Mouse (Mus musculus): ENCODE data around the gene Slc5a8. TPM values are rescaled to one million over a fixed set of nuclear protein-coding genes. Genes with fewer than 3 reads are reported as not detected.
A peak's percentile ranks its signal among the peaks of the same experiment; 100 is the strongest.

The Slc5a8 gene
- 0.06 and 0.16 TPM in 2 replicates for polyA plus RNA-seq (2015; fragmentation: Nextera tagmentation; extraction: Ambion mirVana)

GRCm38 (mm10) chr10:88885632-88886090 is at the start of gene Slc5a8:
Slc5a8 (plus strand) TSS chr10:88885992.
- Histone ChIP-seq H3K9me3 (replicated peaks; ENCODE audit: control insufficient read depth, low read length) (peaks cover 3% of the 10 kb centered on the region; the same call in 1 of the 2 replicates), H3K4me2 (ENCODE audit: low read depth, low read length) (peak within 1 kb of the TSS; percentile 58), H3K4me3 (ENCODE audit: low read length) (peak within 1 kb of the TSS; percentile 37), H3K36me3 (ENCODE audit: control insufficient read depth, insufficient read depth) (no peaks in the 10 kb centered on the region), H3K4me1 (ENCODE audit: control insufficient read depth, insufficient read depth, low read length) (peaks cover 4% of the 10 kb centered on the region; the same call in 1 of the 2 replicates), H3K27ac (ENCODE audit: low read length) (no peak within 1 kb of the TSS), H3K9ac (ENCODE audit: low read length) (no peak within 1 kb of the TSS), H3K27me3 (ENCODE audit: control insufficient read depth, insufficient read depth, low read length) (peaks cover 32% of the 10 kb centered on the region)
- no peak; the same call in 1 of the 2 replicates for ATAC-seq (replicated peaks; ENCODE audit: extremely low read depth, insufficient read depth, low FRiP score)
- WGBS = 4% methylated on average over 31 of the region's 31 CpGs

- H3K9me3 ChIP-seq (replicated peaks; ENCODE audit: control insufficient read depth, low read length) = 0 out of 2 replicates have a peak, but pooled peaks cover 4% of the 10 kb centered on the region
- no peaks in the 10 kb centered on the region for H3K27me3 ChIP-seq (ENCODE audit: control insufficient read depth, insufficient read depth, low read length)
- no peak overlapping the region for H3K9ac ChIP-seq (ENCODE audit: low read length)
- H3K4me3 ChIP-seq (ENCODE audit: low read length) = no peak overlapping the region
- H3K36me3 ChIP-seq (ENCODE audit: control insufficient read depth, insufficient read depth) = no peaks in the 10 kb centered on the region
- no peak overlapping the region for H3K4me2 ChIP-seq (ENCODE audit: low read depth, low read length)
- ATAC-seq (replicated peaks; ENCODE audit: extremely low read depth, insufficient read depth, low FRiP score) = no peak
- no peak overlapping the region for H3K27ac ChIP-seq (ENCODE audit: low read length)
- 70% methylated on average over 7 of the region's 7 CpGs for WGBS
- H3K4me1 ChIP-seq (ENCODE audit: control insufficient read depth, insufficient read depth, low read length) = no peaks in the 10 kb centered on the region
Observed at GRCm38 (mm10) chr10:88848876-88849476, 36.8 kb upstream of the Slc5a8 start.

GRCm38 (mm10) chr10:88849976-88850375 is 35.8 kb upstream of the Slc5a8 start:
- H3K4me3 ChIP-seq (ENCODE audit: low read length) = no peak overlapping the region
- no peak for ATAC-seq (replicated peaks; ENCODE audit: extremely low read depth, insufficient read depth, low FRiP score)
- H3K27me3 ChIP-seq (ENCODE audit: control insufficient read depth, insufficient read depth, low read length) = no peaks in the 10 kb centered on the region
- no peak overlapping the region for H3K4me2 ChIP-seq (ENCODE audit: low read depth, low read length)
- no peak overlapping the region for H3K9ac ChIP-seq (ENCODE audit: low read length)
- H3K4me1 ChIP-seq (ENCODE audit: control insufficient read depth, insufficient read depth, low read length) = no peaks in the 10 kb centered on the region
- 83% methylated on average over 4 of the region's 4 CpGs for WGBS
- no peaks in the 10 kb centered on the region for H3K36me3 ChIP-seq (ENCODE audit: control insufficient read depth, insufficient read depth)
- no peak overlapping the region for H3K27ac ChIP-seq (ENCODE audit: low read length)
- 0 out of 2 replicates have a peak, but pooled peaks cover 4% of the 10 kb centered on the region for H3K9me3 ChIP-seq (replicated peaks; ENCODE audit: control insufficient read depth, low read length)

- Histone ChIP-seq H3K27ac (ENCODE audit: low read length) (no peak overlapping the region), H3K27me3 (ENCODE audit: control insufficient read depth, insufficient read depth, low read length) (no peaks in the 10 kb centered on the region), H3K9me3 (replicated peaks; ENCODE audit: control insufficient read depth, low read length) (0 out of 2 replicates have a peak, but pooled peaks cover 4% of the 10 kb centered on the region), H3K9ac (ENCODE audit: low read length) (no peak overlapping the region), H3K4me2 (ENCODE audit: low read depth, low read length) (no peak overlapping the region), H3K36me3 (ENCODE audit: control insufficient read depth, insufficient read depth) (no peaks in the 10 kb centered on the region), H3K4me3 (ENCODE audit: low read length) (no peak overlapping the region), H3K4me1 (ENCODE audit: control insufficient read depth, insufficient read depth, low read length) (no peaks in the 10 kb centered on the region)
- ATAC-seq (replicated peaks; ENCODE audit: extremely low read depth, insufficient read depth, low FRiP score) = no peak
- 83% methylated on average over 7 of the region's 7 CpGs for WGBS
Observed at GRCm38 (mm10) chr10:88853326-88853725, 32.5 kb upstream of the Slc5a8 start.

- Histone ChIP-seq H3K27me3 (ENCODE audit: control insufficient read depth, insufficient read depth, low read length) (no peaks in the 10 kb centered on the region), H3K9me3 (replicated peaks; ENCODE audit: control insufficient read depth, low read length) (no peaks in the 10 kb centered on the region), H3K9ac (ENCODE audit: low read length) (no peak overlapping the region), H3K27ac (ENCODE audit: low read length) (no peak overlapping the region), H3K4me2 (ENCODE audit: low read depth, low read length) (no peak overlapping the region), H3K4me3 (ENCODE audit: low read length) (no peak overlapping the region), H3K4me1 (ENCODE audit: control insufficient read depth, insufficient read depth, low read length) (no peaks in the 10 kb centered on the region), H3K36me3 (ENCODE audit: control insufficient read depth, insufficient read depth) (no peaks in the 10 kb centered on the region)
- 56% methylated on average over 3 of the region's 3 CpGs for WGBS
- no peak for ATAC-seq (replicated peaks; ENCODE audit: extremely low read depth, insufficient read depth, low FRiP score)
Observed at GRCm38 (mm10) chr10:88860911-88861310, 24.9 kb upstream of the Slc5a8 start.

- H3K9me3 ChIP-seq (replicated peaks; ENCODE audit: control insufficient read depth, low read length) = no peaks in the 10 kb centered on the region
- H3K9ac ChIP-seq (ENCODE audit: low read length) = no peak overlapping the region
- H3K27ac ChIP-seq (ENCODE audit: low read length) = no peak overlapping the region
- H3K27me3 ChIP-seq (ENCODE audit: control insufficient read depth, insufficient read depth, low read length) = no peaks in the 10 kb centered on the region
- no peak overlapping the region for H3K4me2 ChIP-seq (ENCODE audit: low read depth, low read length)
- H3K4me3 ChIP-seq (ENCODE audit: low read length) = no peak overlapping the region
- no peaks in the 10 kb centered on the region for H3K36me3 ChIP-seq (ENCODE audit: control insufficient read depth, insufficient read depth)
- no peak for ATAC-seq (replicated peaks; ENCODE audit: extremely low read depth, insufficient read depth, low FRiP score)
- H3K4me1 ChIP-seq (ENCODE audit: control insufficient read depth, insufficient read depth, low read length) = no peaks in the 10 kb centered on the region
Observed at GRCm38 (mm10) chr10:88861416-88861815, 24.4 kb upstream of the Slc5a8 start.

- H3K27ac ChIP-seq (ENCODE audit: low read length) = no peak overlapping the region
- H3K4me3 ChIP-seq (ENCODE audit: low read length) = no peak overlapping the region
- no peaks in the 10 kb centered on the region for H3K4me1 ChIP-seq (ENCODE audit: control insufficient read depth, insufficient read depth, low read length)
- WGBS = 84% methylated on average over 5 of the region's 5 CpGs
- H3K36me3 ChIP-seq (ENCODE audit: control insufficient read depth, insufficient read depth) = no peaks in the 10 kb centered on the region
- no peak for ATAC-seq (replicated peaks; ENCODE audit: extremely low read depth, insufficient read depth, low FRiP score)
- H3K27me3 ChIP-seq (ENCODE audit: control insufficient read depth, insufficient read depth, low read length) = no peaks in the 10 kb centered on the region
- H3K9ac ChIP-seq (ENCODE audit: low read length) = no peak overlapping the region
- H3K4me2 ChIP-seq (ENCODE audit: low read depth, low read length) = no peak overlapping the region
- H3K9me3 ChIP-seq (replicated peaks; ENCODE audit: control insufficient read depth, low read length) = no peaks in the 10 kb centered on the region
Observed at GRCm38 (mm10) chr10:88862293-88862692, 23.5 kb upstream of the Slc5a8 start.

- no peaks in the 10 kb centered on the region for H3K36me3 ChIP-seq (ENCODE audit: control insufficient read depth, insufficient read depth)
- no peak for ATAC-seq (replicated peaks; ENCODE audit: extremely low read depth, insufficient read depth, low FRiP score)
- H3K27ac ChIP-seq (ENCODE audit: low read length) = no peak overlapping the region
- no peaks in the 10 kb centered on the region for H3K27me3 ChIP-seq (ENCODE audit: control insufficient read depth, insufficient read depth, low read length)
- 57% methylated on average over 2 of the region's 2 CpGs for WGBS
- no peaks in the 10 kb centered on the region for H3K4me1 ChIP-seq (ENCODE audit: control insufficient read depth, insufficient read depth, low read length)
- no peak overlapping the region for H3K9ac ChIP-seq (ENCODE audit: low read length)
- no peaks in the 10 kb centered on the region for H3K9me3 ChIP-seq (replicated peaks; ENCODE audit: control insufficient read depth, low read length)
- H3K4me3 ChIP-seq (ENCODE audit: low read length) = no peak overlapping the region
- H3K4me2 ChIP-seq (ENCODE audit: low read depth, low read length) = no peak overlapping the region
Observed at GRCm38 (mm10) chr10:88866017-88866416, 19.8 kb upstream of the Slc5a8 start.

GRCm38 (mm10) chr10:88874870-88875269 is 10.9 kb upstream of the Slc5a8 start:
- ATAC-seq (replicated peaks; ENCODE audit: extremely low read depth, insufficient read depth, low FRiP score) = no peak
- WGBS = 57% methylated on average over 5 of the region's 5 CpGs
- H3K9ac ChIP-seq (ENCODE audit: low read length) = no peak overlapping the region
- no peaks in the 10 kb centered on the region for H3K36me3 ChIP-seq (ENCODE audit: control insufficient read depth, insufficient read depth)
- H3K4me3 ChIP-seq (ENCODE audit: low read length) = no peak overlapping the region
- no peak overlapping the region for H3K27ac ChIP-seq (ENCODE audit: low read length)
- H3K4me2 ChIP-seq (ENCODE audit: low read depth, low read length) = no peak overlapping the region
- no peaks in the 10 kb centered on the region for H3K27me3 ChIP-seq (ENCODE audit: control insufficient read depth, insufficient read depth, low read length)
- no peaks in the 10 kb centered on the region for H3K9me3 ChIP-seq (replicated peaks; ENCODE audit: control insufficient read depth, low read length)
- no peaks in the 10 kb centered on the region for H3K4me1 ChIP-seq (ENCODE audit: control insufficient read depth, insufficient read depth, low read length)
